ENCODE assay signal across 8 mouse cellular contexts in genomic region chr8:71395629-71396028, GRCm38 (mm10). TPM values are rescaled to one million over a fixed set of nuclear protein-coding genes. Genes with fewer than 3 reads are reported as not detected.
DNase-seq lines count a peak whose midpoint lies in the region; ATAC-seq and TF ChIP-seq lines count a peak whose summit lies in the region.

TSS of gene Ushbp1 (minus strand) at chr8:71395802.

- no peak within 1 kb of the TSS for H3K27ac ChIP-seq in thymus, adult 2 months (ENCODE audit: control insufficient read depth, insufficient read depth, low read length)
- H3K27ac ChIP-seq in forebrain, postnatal 0 days (ENCODE audit: low read depth, low read length): peak within 1 kb of the TSS; percentile 60
- peak within 1 kb of the TSS; percentile 69 for H3K27ac ChIP-seq in hindbrain, embryonic 15.5 days (replicated peaks)
- peak within 1 kb of the TSS; percentile 80 for H3K27ac ChIP-seq in liver, embryonic 13.5 days
- peak within 1 kb of the TSS; percentile 58; the same call in 1 of the 2 replicates for H3K27ac ChIP-seq in neural tube, embryonic 14.5 days (ENCODE audit: low read depth, low read length)

- no peak for DNase-seq in thymus, adult 2 months
- no peak for DNase-seq in thymus, adult 18-20 months
- no peak for DNase-seq in forebrain, postnatal 0 days
- DNase-seq in liver, embryonic 13.5 days: no peak
- DNase-seq in layer of hippocampus, postnatal 36 days: no peak
- no peak for DNase-seq in left cerebral cortex, adult 9 months (ENCODE audit: low spot score in 2 of 2)

- 0 out of 2 replicates have a peak within 1 kb of the TSS, but pooled peaks have one; percentile 1 for H3K4me3 ChIP-seq in thymus, adult 2 months (ENCODE audit: control insufficient read depth, insufficient read depth, low read length)
- peak within 1 kb of the TSS; percentile 73 for H3K4me3 ChIP-seq in forebrain, postnatal 0 days (ENCODE audit: low read depth, low read length)
- peak within 1 kb of the TSS; percentile 57 for H3K4me3 ChIP-seq in hindbrain, embryonic 15.5 days
- H3K4me3 ChIP-seq in liver, embryonic 13.5 days (replicated peaks): peak within 1 kb of the TSS; percentile 87
- H3K4me3 ChIP-seq in neural tube, embryonic 14.5 days (ENCODE audit: low read depth, low read length): peak within 1 kb of the TSS; percentile 57

- peak within 1 kb of the TSS; percentile 49 for H3K4me2 ChIP-seq in forebrain, postnatal 0 days (ENCODE audit: low read depth)
- H3K4me2 ChIP-seq in hindbrain, embryonic 15.5 days: peak within 1 kb of the TSS; percentile 86
- H3K4me2 ChIP-seq in liver, embryonic 13.5 days: peak within 1 kb of the TSS; percentile 87
- H3K4me2 ChIP-seq in neural tube, embryonic 14.5 days (ENCODE audit: low read depth, low read length): peak within 1 kb of the TSS; percentile 94

- TF ChIP-seq CTCF in thymus, adult 2 months (IDR thresholded peaks at IDR 0.05; ENCODE audit: borderline replicate concordance, control insufficient read depth, extremely low read depth, insufficient read depth, low read length, poor library complexity): no peak
- no peak for TF ChIP-seq CTCF in forebrain, postnatal 0 days (IDR thresholded peaks at IDR 0.05; ENCODE audit: low read depth)

- TF ChIP-seq POLR2A in thymus, adult 2 months (IDR thresholded peaks at IDR 0.05; ENCODE audit: control insufficient read depth, extremely low read depth, insufficient read depth, low read length, poor library complexity): no peak

- no peak for ATAC-seq in forebrain, postnatal 0 days
- no peak for ATAC-seq in hindbrain, embryonic 15.5 days (ENCODE audit: low FRiP score, low read depth)
- no peak for ATAC-seq in liver, embryonic 13.5 days (ENCODE audit: low read depth)
- no peak for ATAC-seq in neural tube, embryonic 14.5 days (ENCODE audit: low read depth)

- H3K4me1 ChIP-seq in thymus, adult 2 months (replicated peaks; ENCODE audit: control insufficient read depth, insufficient read depth, low read length): peaks cover 13% of the 10 kb centered on the region
- H3K4me1 ChIP-seq in forebrain, postnatal 0 days (ENCODE audit: insufficient read depth): peaks cover 6% of the 10 kb centered on the region
- peaks cover 13% of the 10 kb centered on the region for H3K4me1 ChIP-seq in hindbrain, embryonic 15.5 days (replicated peaks)
- H3K4me1 ChIP-seq in liver, embryonic 13.5 days (replicated peaks): peaks cover 31% of the 10 kb centered on the region
- peaks cover 8% of the 10 kb centered on the region; the same call in 1 of the 2 replicates for H3K4me1 ChIP-seq in neural tube, embryonic 14.5 days (ENCODE audit: control insufficient read depth, insufficient read depth, low read length)

- no peaks in the 10 kb centered on the region for H3K27me3 ChIP-seq in thymus, adult 2 months (ENCODE audit: control insufficient read depth, insufficient read depth, low read length)
- H3K27me3 ChIP-seq in forebrain, postnatal 0 days (ENCODE audit: insufficient read depth, low read length): no peaks in the 10 kb centered on the region
- H3K27me3 ChIP-seq in hindbrain, embryonic 15.5 days: no peaks in the 10 kb centered on the region
- no peaks in the 10 kb centered on the region for H3K27me3 ChIP-seq in liver, embryonic 13.5 days
- H3K27me3 ChIP-seq in neural tube, embryonic 14.5 days (ENCODE audit: control insufficient read depth, insufficient read depth, low read length): no peaks in the 10 kb centered on the region

- no peak within 1 kb of the TSS; the same call in 1 of the 2 replicates for H3K9ac ChIP-seq in forebrain, postnatal 0 days
- H3K9ac ChIP-seq in hindbrain, embryonic 15.5 days: no peak within 1 kb of the TSS
- H3K9ac ChIP-seq in liver, embryonic 13.5 days: peak within 1 kb of the TSS; percentile 51
- H3K9ac ChIP-seq in neural tube, embryonic 14.5 days (replicated peaks; ENCODE audit: low read depth, low read length): peak within 1 kb of the TSS; percentile 56; the same call in 1 of the 2 replicates

- peaks cover 8% of the 10 kb centered on the region; the same call in 1 of the 2 replicates for H3K36me3 ChIP-seq in thymus, adult 2 months (ENCODE audit: control insufficient read depth, insufficient read depth, low read length)
- H3K36me3 ChIP-seq in forebrain, postnatal 0 days (ENCODE audit: insufficient read depth): peaks cover 7% of the 10 kb centered on the region
- H3K36me3 ChIP-seq in hindbrain, embryonic 15.5 days: peaks cover 5% of the 10 kb centered on the region; the same call in 1 of the 2 replicates
- peaks cover 23% of the 10 kb centered on the region for H3K36me3 ChIP-seq in liver, embryonic 13.5 days
- peaks cover 10% of the 10 kb centered on the region for H3K36me3 ChIP-seq in neural tube, embryonic 14.5 days (ENCODE audit: control insufficient read depth, insufficient read depth, low read length)

- H3K9me3 ChIP-seq in forebrain, postnatal 0 days (ENCODE audit: low read length): no peaks in the 10 kb centered on the region
- no peaks in the 10 kb centered on the region for H3K9me3 ChIP-seq in hindbrain, embryonic 15.5 days
- no peaks in the 10 kb centered on the region for H3K9me3 ChIP-seq in liver, embryonic 13.5 days (replicated peaks)
- H3K9me3 ChIP-seq in neural tube, embryonic 14.5 days (ENCODE audit: control insufficient read depth, low read length): no peaks in the 10 kb centered on the region

- 91% methylated on average over 9 of the region's 9 CpGs for WGBS in thymus, adult 2 months
- WGBS in forebrain, postnatal 0 days: 89% methylated on average over 9 of the region's 9 CpGs
- WGBS in hindbrain, embryonic 15.5 days: 81% methylated on average over 9 of the region's 9 CpGs
- WGBS in liver, embryonic 13.5 days (ENCODE audit: insufficient replicate concordance): 65% methylated on average over 9 of the region's 9 CpGs
- 86% methylated on average over 9 of the region's 9 CpGs for WGBS in neural tube, embryonic 14.5 days

RNA-seq across cellular contexts. Expression of gene Ushbp1, which starts in this region (rescaled TPM):
- 9.9 and 13.6 TPM in 2 replicates for polyA plus RNA-seq in thymus, adult 2 months (2012; rRNA removed)
- 3.5 and 5.6 TPM in 2 replicates for total RNA-seq in forebrain, postnatal 0 days (2014; rRNA removed)
- polyA plus RNA-seq in forebrain, postnatal 0 days (2015; fragmentation: Nextera tagmentation; extraction: Ambion mirVana): 4.2 and 4.5 TPM in 2 replicates
- polyA plus RNA-seq in hindbrain, embryonic 15.5 days (2015; fragmentation: Nextera tagmentation; extraction: Ambion mirVana): 7.6 and 7.7 TPM in 2 replicates
- polyA plus RNA-seq in liver, embryonic 13.5 days (2015; fragmentation: Nextera tagmentation; extraction: Ambion mirVana): 2.6 and 2.8 TPM in 2 replicates
- polyA plus RNA-seq in neural tube, embryonic 14.5 days (2014; fragmentation: Nextera tagmentation; extraction: Ambion mirVana): 3.2 and 5.0 TPM in 2 replicates
- total RNA-seq in layer of hippocampus, postnatal 36 days (2021): 1 to 10 TPM; 3.6 to 5.1 TPM

Comparison
In these comparisons a context has a peak if more than half of its experiments do, and no peak if none do; other contexts are left out.
1. H3K4me3 ChIP-seq: peak in every context shown above with its lines; median percentile 87 in liver, embryonic 13.5 days; 73 in forebrain, postnatal 0 days; 57 in hindbrain, embryonic 15.5 days; 57 in neural tube, embryonic 14.5 days; 1 in thymus, adult 2 months.
2. H3K9ac ChIP-seq: peak in liver, embryonic 13.5 days (single experiment) and neural tube, embryonic 14.5 days (single experiment); none in forebrain, postnatal 0 days (single experiment) and hindbrain, embryonic 15.5 days (single experiment).
3. Peak in every context shown above with its lines, with median percentiles within 50 percentile points of each other: H3K4me2 ChIP-seq.